Mouse (Mus musculus) layer of hippocampus, adult 2 months (tissue): ENCODE measurements at regions not wholly inside any gene's neighbourhood (a gene's known extent, or its start where the extent isn't known, plus 50 kb on each side); places are given as distances from the start of the nearest gene placed in this dataset.
"Not testable (repeated sequence)": the region's sequence is repeated elsewhere in the genome, so short reads cannot be mapped to it uniquely, and the experiment has no call there.

Experiments
- DNase-seq, 2 experiments: peaks; one replicate each; pipeline ENCODE4 v3.0.0; 2022; ENCODE audit warnings: low spot score in 2 of 2
- H3K27ac ChIP-seq: fragments of 200-600 bp; 2 replicates; pipeline ENCODE4 v1.8.1; 2022
- H3K4me3 ChIP-seq: fragments of 200-600 bp; 2 replicates; pipeline ENCODE4 v1.8.1; 2022; ENCODE audit warnings: mild to moderate bottlenecking
- CTCF ChIP-seq: fragments of 200-600 bp; conservative IDR thresholded peaks from 2 replicates; pipeline ENCODE4 v1.8.1; 2022; ENCODE audit warnings: antibody characterized with exemption, mild to moderate bottlenecking, moderate library complexity

DNA sequence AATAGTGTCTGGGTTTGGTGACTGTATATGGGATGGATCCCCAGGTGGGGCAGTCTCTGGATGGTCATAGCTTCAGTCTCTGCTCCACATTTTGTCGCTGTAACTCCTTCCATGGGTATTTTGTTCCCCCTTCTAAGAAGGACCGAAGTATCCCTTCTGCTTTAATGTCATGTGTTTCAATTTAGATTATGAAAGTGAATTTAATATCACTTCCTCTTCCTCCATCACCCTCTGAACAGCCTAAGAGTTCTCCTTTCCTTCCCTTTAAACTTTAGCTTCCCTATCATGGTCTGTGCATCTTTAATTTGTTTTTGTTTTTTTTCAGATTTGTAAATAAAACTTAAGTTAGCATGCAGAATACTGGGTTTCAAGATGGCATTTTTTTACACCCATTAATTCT lies 211.0 kb upstream of the Phyhipl start:
- no peak for TF ChIP-seq CTCF

DNA sequence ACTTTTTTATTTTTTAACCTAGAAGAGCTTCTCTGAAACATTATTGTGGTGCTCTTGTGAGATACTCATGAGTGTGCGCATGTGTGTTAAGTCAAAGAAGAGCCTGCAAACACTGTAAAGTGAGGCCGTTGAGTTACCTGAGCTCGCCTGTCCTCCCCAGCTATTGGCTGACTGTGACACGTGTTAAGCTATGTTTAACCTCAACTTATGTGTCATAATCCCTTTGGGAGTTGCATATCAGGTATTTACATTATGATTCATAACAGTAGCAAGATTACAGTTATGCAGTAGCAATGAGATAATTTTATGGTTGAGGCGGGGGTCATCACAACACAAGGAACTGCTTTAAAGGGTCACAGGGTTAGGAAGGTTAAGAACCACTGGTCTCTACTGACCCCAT lies 208.9 kb upstream of the Phyhipl start:
- no peak for DNase-seq
- no peak overlapping the region for H3K27ac ChIP-seq

More for the DNA sequence above, 211.0 kb upstream of the Phyhipl start:
- DNase-seq, result no peak
- no peak overlapping the region for H3K27ac ChIP-seq
- H3K4me3 ChIP-seq, result no peak overlapping the region

GRCm38 (mm10) chr10:70862022-70862335 lies 206.2 kb upstream of the Phyhipl start:
- TF ChIP-seq CTCF, result no peak
- Histone ChIP-seq H3K27ac (no peak overlapping the region), H3K4me3 (no peak overlapping the region)
- DNase-seq, result no peak

More for the DNA sequence above, 208.9 kb upstream of the Phyhipl start:
- TF ChIP-seq CTCF, result no peak
- H3K4me3 ChIP-seq, result no peak overlapping the region

- Histone ChIP-seq H3K27ac (peak overlapping the region; percentile 75), H3K4me3 (no peak overlapping the region)
- peak; percentile 43 to 73 for DNase-seq
- TF ChIP-seq CTCF, result no peak
Observed at GRCm38 (mm10) chr10:70861131-70862021, 205.6 kb upstream of the Phyhipl start.

DNA sequence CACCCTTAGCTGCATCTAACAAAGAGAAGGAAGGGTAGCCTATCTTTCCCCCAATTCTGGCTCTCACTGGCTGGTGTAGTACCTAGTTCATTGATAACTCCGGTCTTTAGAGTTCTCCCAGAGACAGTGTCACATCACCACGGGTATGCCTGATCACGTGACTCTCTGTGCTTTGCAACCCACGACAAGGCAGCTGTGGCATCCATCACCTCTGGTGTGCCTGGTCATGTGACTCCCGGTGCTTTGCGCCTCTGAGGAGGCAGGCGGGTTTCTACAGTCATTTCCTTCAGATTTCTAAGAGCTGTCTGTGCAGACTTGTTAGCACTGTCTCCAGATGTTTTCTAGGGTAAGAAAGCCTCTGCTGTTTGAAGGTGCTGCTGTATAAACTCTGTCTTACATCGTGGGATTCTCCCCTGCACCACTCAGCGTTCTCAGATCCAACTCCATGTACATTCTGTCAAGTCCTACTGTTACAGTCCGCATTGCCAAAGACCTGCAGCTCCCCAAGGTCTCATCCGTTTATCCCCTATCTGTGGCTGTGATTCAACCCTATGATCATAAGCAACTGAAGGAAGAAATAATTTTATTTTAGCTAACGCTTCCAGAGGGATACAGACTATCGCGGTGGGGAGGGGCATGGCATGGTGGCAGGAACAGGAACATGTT lies 201.5 kb upstream of the Phyhipl start:
- TF ChIP-seq CTCF, result no peak
- Histone ChIP-seq H3K4me3 (no peak overlapping the region), H3K27ac (no peak overlapping the region)
- no peak for DNase-seq

- Histone ChIP-seq H3K27ac (no peak overlapping the region), H3K4me3 (no peak overlapping the region)
- DNase-seq, result peak in 1 of 2 experiments; percentile 48
- no peak for TF ChIP-seq CTCF
Observed at GRCm38 (mm10) chr10:70855948-70856347, 200.2 kb upstream of the Phyhipl start.

- no peak overlapping the region for H3K4me3 ChIP-seq
- TF ChIP-seq CTCF, result no peak
- no peak for DNase-seq
- H3K27ac ChIP-seq, result no peak overlapping the region
Observed at GRCm38 (mm10) chr10:70853614-70854013, 197.8 kb upstream of the Phyhipl start.

DNA sequence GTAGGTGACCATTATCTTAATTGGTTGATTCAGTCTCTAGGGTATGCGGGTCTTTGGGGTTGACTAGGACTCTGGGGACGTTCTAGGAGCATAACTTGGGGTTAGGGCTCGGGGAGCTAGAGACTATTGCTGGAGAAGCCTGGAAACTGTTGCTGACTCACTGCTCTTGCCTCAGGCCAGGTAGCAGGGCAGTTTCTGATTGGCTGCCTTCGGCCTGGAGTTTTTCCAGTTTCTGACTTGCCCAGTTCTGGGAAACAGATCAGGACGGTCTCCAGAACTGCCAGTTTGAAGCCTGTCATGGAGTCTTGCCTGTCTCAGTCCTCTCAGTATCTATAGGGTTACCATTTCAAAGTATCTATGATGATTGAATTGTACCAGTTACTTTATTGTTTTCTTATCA lies 192.4 kb upstream of the Phyhipl start:
- Histone ChIP-seq H3K27ac (no peak overlapping the region), H3K4me3 (no peak overlapping the region)
- TF ChIP-seq CTCF, result no peak
- no peak for DNase-seq

GRCm38 (mm10) chr10:70847341-70847882 lies 191.6 kb upstream of the Phyhipl start:
- no peak overlapping the region for H3K27ac ChIP-seq
- no peak for TF ChIP-seq CTCF
- H3K4me3 ChIP-seq, result no peak overlapping the region
- DNase-seq, result no peak

DNA sequence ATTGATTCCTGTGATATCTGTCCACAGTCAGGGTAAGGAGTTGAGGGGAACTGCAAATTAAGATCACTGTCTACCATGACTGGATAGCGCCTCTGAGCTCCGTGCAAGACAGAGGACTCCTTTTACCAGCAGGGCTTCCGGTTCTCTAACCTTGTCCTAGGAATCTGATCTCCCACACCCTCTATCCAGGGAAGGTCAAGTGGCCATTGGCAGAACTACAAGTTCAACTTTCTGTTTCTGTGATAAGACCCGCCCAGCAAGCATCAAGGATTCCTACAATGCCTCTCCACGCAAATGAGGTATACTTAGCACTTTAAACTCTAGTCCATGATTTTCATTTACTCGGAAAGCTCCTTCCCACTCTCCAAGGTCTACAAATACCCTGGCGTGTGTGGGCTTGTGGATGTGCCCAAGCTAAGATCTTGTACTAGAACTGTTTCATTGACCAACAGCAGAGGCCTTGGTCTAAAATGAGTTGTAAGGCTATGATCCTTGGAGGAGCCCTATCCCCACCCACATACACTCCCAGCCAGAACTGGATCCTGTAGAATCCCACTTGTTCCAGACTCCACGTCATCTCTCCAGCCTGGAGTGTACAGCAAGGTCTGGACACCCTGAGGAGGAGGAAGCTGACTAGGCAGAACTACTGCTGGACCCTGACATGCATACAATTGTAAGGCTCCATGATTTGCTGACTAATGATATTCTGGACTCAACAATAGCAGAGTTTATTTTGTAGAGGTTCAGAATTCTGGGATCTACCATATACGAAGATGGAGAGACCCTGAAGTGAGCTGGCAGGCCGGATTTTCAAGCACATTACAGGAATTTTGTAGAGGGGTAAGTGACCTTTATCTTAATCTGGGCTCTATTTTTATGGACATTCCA lies 190.8 kb upstream of the Phyhipl start:
- no peak for TF ChIP-seq CTCF
- Histone ChIP-seq H3K27ac (no peak overlapping the region), H3K4me3 (no peak overlapping the region)
- no peak for DNase-seq

- TF ChIP-seq CTCF, result no peak
- Histone ChIP-seq H3K27ac (0 out of 2 replicates have a peak overlapping the region, but pooled peaks have one; percentile 53), H3K4me3 (no peak overlapping the region)
- no peak for DNase-seq
Observed at GRCm38 (mm10) chr10:70843848-70844247, 188.1 kb upstream of the Phyhipl start.

DNA sequence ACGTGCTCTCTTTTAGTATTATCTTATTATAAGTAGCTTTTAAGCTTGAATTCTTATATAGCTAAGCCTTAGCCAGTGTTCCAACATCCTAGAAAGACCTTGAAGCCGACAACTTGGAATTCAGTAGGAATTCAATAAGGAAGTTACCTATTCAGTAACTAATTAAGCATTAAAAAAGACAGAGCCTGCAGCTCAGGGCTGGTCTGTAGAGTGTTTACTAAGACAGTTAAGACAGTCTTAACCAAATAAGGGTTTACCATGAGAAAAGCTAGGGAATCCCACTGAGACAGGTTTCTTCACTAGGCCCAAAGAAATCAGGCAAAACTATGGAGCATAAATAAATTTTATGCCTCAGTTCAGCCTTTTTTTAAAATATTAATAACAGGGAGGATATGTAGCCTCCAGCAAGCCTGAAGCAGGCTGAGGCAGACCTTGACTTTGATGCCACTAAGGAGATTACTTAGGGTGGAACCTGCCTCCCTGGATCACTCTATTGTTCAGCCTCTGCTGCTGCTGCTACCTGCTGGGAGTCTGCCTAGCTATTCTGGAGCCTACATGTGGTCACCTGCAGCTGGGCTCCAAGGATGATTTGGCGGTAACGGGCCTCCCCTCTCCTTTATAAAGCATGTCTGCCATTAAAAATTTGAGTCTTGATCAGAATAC lies 186.5 kb upstream of the Phyhipl start:
- no peak for TF ChIP-seq CTCF
- no peak for DNase-seq
- Histone ChIP-seq H3K27ac (no peak overlapping the region), H3K4me3 (no peak overlapping the region)

GRCm38 (mm10) chr10:70841179-70841578 lies 185.4 kb upstream of the Phyhipl start:
- DNase-seq, H3K4me3 ChIP-seq, H3K27ac ChIP-seq: not testable (repeated sequence)
